Mouse (Mus musculus) midbrain, embryonic 16.5 days (tissue): Measurements from ENCODE around the gene Sorcs2. TPM values are rescaled to one million over a fixed set of nuclear protein-coding genes. Genes with fewer than 3 reads are reported as not detected.

Experiments
- ATAC-seq: fragments of 200-750 bp; cut with Nextera tagmentation; 2 replicates; pipeline ENCODE4 v1.8.0; 2017; ENCODE audit warnings: moderate TSS enrichment
- H3K27ac ChIP-seq: fragments of 300-500 bp; sonication (generic); 2 replicates; pipeline ENCODE4 v1.5.1; 2014; ENCODE audit warnings: mild to moderate bottlenecking, low read length, mixed read lengths
- H3K27me3 ChIP-seq: fragments of 300-500 bp; sonication (generic); 2 replicates; pipeline ENCODE4 v1.6.1; 2014; ENCODE audit warnings: low read depth, low read length, mixed read lengths; ENCODE audit not compliant: control insufficient read depth, insufficient read depth
- H3K36me3 ChIP-seq: fragments of 300-500 bp; sonication (generic); 2 replicates; pipeline ENCODE4 v1.6.1; 2014; ENCODE audit warnings: mild to moderate bottlenecking, low read length, moderate library complexity, mixed read lengths; ENCODE audit not compliant: control insufficient read depth, insufficient read depth
- H3K4me1 ChIP-seq: fragments of 300-500 bp; sonication (generic); 2 replicates; pipeline ENCODE4 v1.6.1; 2014; ENCODE audit warnings: mild to moderate bottlenecking, low read length, mixed read lengths; ENCODE audit not compliant: control insufficient read depth, insufficient read depth
- H3K4me2 ChIP-seq: fragments of 300-500 bp; sonication (generic); 2 replicates; pipeline ENCODE4 v1.6.1; 2014; ENCODE audit warnings: mild to moderate bottlenecking, low read length, mixed read lengths
- H3K4me3 ChIP-seq: fragments of 300-500 bp; sonication (generic); 2 replicates; pipeline ENCODE4 v1.5.1; 2014; ENCODE audit warnings: low read depth, mild to moderate bottlenecking, low read length, moderate library complexity, mixed read lengths
- H3K9ac ChIP-seq: fragments of 300-500 bp; sonication (generic); 2 replicates; pipeline ENCODE4 v1.6.1; 2014; ENCODE audit warnings: low read depth, low read length, mixed read lengths
- H3K9me3 ChIP-seq: fragments of 300-500 bp; sonication (generic); replicated peaks from 2 replicates; pipeline ENCODE4 v1.6.1; 2014; ENCODE audit warnings: mild to moderate bottlenecking, low read length, mixed read lengths; ENCODE audit not compliant: control insufficient read depth, poor library complexity, severe bottlenecking
- WGBS: fragments of 180-500 bp; shearing (Covaris S2); extraction: QIAGEN DNeasy Blood & Tissue Kit; methylation state at CpG from one replicate; pipeline ENCODE4 v1.1.7; 2014; 5-methylcytosine and 5-hydroxymethylcytosine counted together
- polyA plus RNA-seq: library from polyadenylated mRNA; unstranded; fragments of >200 nt; fragmentation: Nextera tagmentation; extraction: Ambion mirVana; gene quantifications from 2 replicates; pipeline ENCODE4 v1.2.1, GENCODE M21; 2015

Gene Sorcs2
- polyA plus RNA-seq, 1 experiment from 2014 or later, result 21.3 TPM

DNA sequence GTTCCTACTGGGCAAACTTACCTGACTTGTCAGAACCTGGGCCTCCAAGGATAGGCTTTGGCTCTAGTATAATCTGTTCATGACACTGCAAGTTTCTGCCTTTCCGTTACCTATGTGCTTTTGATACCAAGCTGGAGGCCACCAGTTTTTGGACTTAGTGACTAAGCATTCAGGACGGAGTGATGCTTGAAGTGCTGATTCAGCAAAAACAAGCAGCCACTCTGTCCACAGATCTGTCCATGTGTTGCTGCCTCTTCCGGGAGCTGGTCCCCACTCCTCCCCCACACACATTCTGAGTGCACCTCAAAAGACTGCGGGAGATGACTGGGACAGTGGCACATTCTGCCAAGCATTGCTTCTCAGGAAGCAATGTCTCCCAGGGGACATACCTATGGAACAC lies 388.5 kb downstream of the Sorcs2 start:
- Histone ChIP-seq H3K4me3 (no peak overlapping the region), H3K27me3 (no peaks in the 10 kb centered on the region), H3K9ac (no peak overlapping the region), H3K27ac (no peak overlapping the region), H3K9me3 (no peaks in the 10 kb centered on the region), H3K36me3 (no peaks in the 10 kb centered on the region), H3K4me1 (no peaks in the 10 kb centered on the region), H3K4me2 (no peak overlapping the region)
- no peak for ATAC-seq
- WGBS, result 88% methylated on average over 4 of the region's 4 CpGs

- H3K27ac ChIP-seq, result no peak overlapping the region
- H3K27me3 ChIP-seq, result no peaks in the 10 kb centered on the region
- no peaks in the 10 kb centered on the region for H3K4me1 ChIP-seq
- H3K4me3 ChIP-seq, result no peak overlapping the region
- H3K4me2 ChIP-seq, result no peak overlapping the region
- 0 out of 2 replicates have a peak, but pooled peaks have one; percentile 36 for ATAC-seq
- H3K9me3 ChIP-seq, result no peaks in the 10 kb centered on the region
- WGBS, result 59% methylated on average over 10 of the region's 10 CpGs
- H3K9ac ChIP-seq, result no peak overlapping the region
- no peaks in the 10 kb centered on the region for H3K36me3 ChIP-seq
These were observed 390.3 kb downstream of the Sorcs2 start for GRCm38 (mm10) chr5:36007649-36008048.

- no peaks in the 10 kb centered on the region for H3K36me3 ChIP-seq
- H3K9ac ChIP-seq, result no peak overlapping the region
- no peak overlapping the region for H3K4me3 ChIP-seq
- no peak overlapping the region for H3K4me2 ChIP-seq
- no peaks in the 10 kb centered on the region for H3K27me3 ChIP-seq
- no peak for ATAC-seq
- H3K9me3 ChIP-seq, result no peaks in the 10 kb centered on the region
- no peaks in the 10 kb centered on the region for H3K4me1 ChIP-seq
- WGBS, result 83% methylated on average over 5 of the region's 5 CpGs
- H3K27ac ChIP-seq, result no peak overlapping the region
These were observed 391.4 kb downstream of the Sorcs2 start for GRCm38 (mm10) chr5:36006586-36006985.

DNA sequence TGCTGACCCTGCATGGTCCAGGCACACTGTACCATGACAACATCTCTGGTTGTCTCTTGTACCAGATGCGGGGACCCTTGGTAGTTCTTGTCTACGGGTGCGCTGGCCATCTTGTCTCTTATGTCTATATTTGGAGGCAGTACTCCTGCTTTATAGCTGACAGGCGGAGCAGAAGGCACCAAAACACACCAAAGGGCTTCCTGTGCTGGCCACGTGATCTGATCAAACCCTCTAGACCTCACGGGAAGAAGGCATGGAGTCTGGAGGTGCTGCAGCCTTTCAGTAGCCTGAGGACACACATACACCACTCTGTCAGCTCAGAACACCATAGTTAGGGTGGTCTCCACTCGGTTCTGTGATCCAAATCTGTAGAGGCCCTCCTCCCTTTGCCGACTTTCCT lies 391.8 kb downstream of the Sorcs2 start:
- H3K4me3 ChIP-seq, result no peak overlapping the region
- no peak for ATAC-seq
- H3K9me3 ChIP-seq, result no peaks in the 10 kb centered on the region
- no peaks in the 10 kb centered on the region; the same call in 1 of the 2 replicates for H3K36me3 ChIP-seq
- H3K4me1 ChIP-seq, result no peaks in the 10 kb centered on the region
- H3K9ac ChIP-seq, result no peak overlapping the region
- H3K4me2 ChIP-seq, result no peak overlapping the region
- no peaks in the 10 kb centered on the region for H3K27me3 ChIP-seq
- 85% methylated on average over 8 of the region's 8 CpGs for WGBS
- no peak overlapping the region for H3K27ac ChIP-seq

- no peaks in the 10 kb centered on the region for H3K4me1 ChIP-seq
- H3K4me3 ChIP-seq, result no peak overlapping the region
- H3K36me3 ChIP-seq, result peaks cover 10% of the 10 kb centered on the region
- no peak for ATAC-seq
- H3K9ac ChIP-seq, result no peak overlapping the region
- H3K27me3 ChIP-seq, result no peaks in the 10 kb centered on the region
- H3K9me3 ChIP-seq, result no peaks in the 10 kb centered on the region
- 88% methylated on average over 10 of the region's 10 CpGs for WGBS
- H3K4me2 ChIP-seq, result no peak overlapping the region
- H3K27ac ChIP-seq, result no peak overlapping the region
These were observed 394.1 kb downstream of the Sorcs2 start for GRCm38 (mm10) chr5:36003797-36004196.

DNA sequence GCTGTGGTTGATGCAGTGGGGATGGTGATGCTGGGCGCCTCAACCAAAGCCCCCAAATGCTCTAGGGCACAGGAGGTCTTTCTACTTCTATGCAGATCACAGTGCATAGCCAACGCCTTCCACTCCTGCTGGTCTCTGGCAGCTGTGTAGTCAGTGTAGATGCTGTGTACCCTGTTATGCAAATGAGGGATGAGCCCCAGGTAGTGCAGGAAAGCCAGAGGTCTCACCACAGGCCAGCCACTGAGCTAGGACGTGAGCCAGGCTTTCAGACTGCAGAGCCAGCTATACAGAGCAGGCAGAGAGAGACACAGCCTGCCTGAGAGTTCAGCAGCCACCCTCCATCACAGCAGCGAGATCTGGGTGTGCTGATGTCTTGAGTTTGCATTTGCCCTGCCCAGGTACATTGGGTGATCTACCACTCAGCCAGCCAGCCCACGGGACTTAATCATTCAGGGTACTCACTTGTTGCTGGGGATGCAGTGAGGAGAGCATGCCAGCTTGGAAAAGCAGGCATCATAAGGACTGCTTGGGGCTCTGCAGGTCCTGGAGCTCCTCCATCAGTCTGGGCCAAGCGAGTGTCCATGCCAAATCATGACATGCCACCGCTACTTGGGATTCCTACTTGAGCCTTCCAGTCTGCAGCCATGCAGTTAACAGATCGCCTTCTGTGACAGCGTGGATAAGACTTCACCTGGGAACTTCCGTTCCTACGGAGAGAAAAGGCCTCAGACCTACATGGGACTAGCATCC lies 407.8 kb downstream of the Sorcs2 start:
- Histone ChIP-seq H3K27me3 (no peaks in the 10 kb centered on the region), H3K36me3 (peaks cover 23% of the 10 kb centered on the region), H3K9me3 (no peaks in the 10 kb centered on the region), H3K4me1 (no peaks in the 10 kb centered on the region), H3K27ac (no peak overlapping the region), H3K4me3 (no peak overlapping the region), H3K4me2 (no peak overlapping the region), H3K9ac (no peak overlapping the region)
- WGBS, result 76% methylated on average over 11 of the region's 11 CpGs
- ATAC-seq, result no peak

GRCm38 (mm10) chr5:35989506-35989905 lies 408.4 kb downstream of the Sorcs2 start:
- H3K36me3 ChIP-seq, result peaks cover 28% of the 10 kb centered on the region
- no peaks in the 10 kb centered on the region for H3K4me1 ChIP-seq
- no peak overlapping the region for H3K27ac ChIP-seq
- no peak overlapping the region for H3K9ac ChIP-seq
- no peaks in the 10 kb centered on the region for H3K9me3 ChIP-seq
- no peak overlapping the region for H3K4me2 ChIP-seq
- H3K4me3 ChIP-seq, result no peak overlapping the region
- WGBS, result 67% methylated on average over 6 of the region's 6 CpGs
- no peaks in the 10 kb centered on the region for H3K27me3 ChIP-seq
- ATAC-seq, result no peak

GRCm38 (mm10) chr5:35988085-35988484 lies 409.9 kb downstream of the Sorcs2 start:
- no peak for ATAC-seq
- Histone ChIP-seq H3K36me3 (peaks cover 36% of the 10 kb centered on the region), H3K4me3 (no peak overlapping the region), H3K27me3 (no peaks in the 10 kb centered on the region), H3K9me3 (no peaks in the 10 kb centered on the region), H3K27ac (no peak overlapping the region), H3K4me1 (no peaks in the 10 kb centered on the region), H3K9ac (no peak overlapping the region), H3K4me2 (no peak overlapping the region)
- WGBS, result 92% methylated on average over 8 of the region's 8 CpGs

- Histone ChIP-seq H3K36me3 (peaks cover 34% of the 10 kb centered on the region), H3K27me3 (no peaks in the 10 kb centered on the region), H3K4me2 (no peak overlapping the region), H3K9ac (no peak overlapping the region), H3K9me3 (no peaks in the 10 kb centered on the region), H3K27ac (no peak overlapping the region), H3K4me3 (no peak overlapping the region), H3K4me1 (no peaks in the 10 kb centered on the region)
- no peak for ATAC-seq
- 70% methylated on average over 8 of the region's 8 CpGs for WGBS
These were observed 412.3 kb downstream of the Sorcs2 start for GRCm38 (mm10) chr5:35985611-35986010.
